Mouse (Mus musculus) testis, adult 10 weeks (tissue): ENCODE measurements around the gene Vps35. TPM values are rescaled to one million over a fixed set of nuclear protein-coding genes. Genes with fewer than 3 reads are reported as not detected.

Experiments used
- polyA plus RNA-seq: library from polyadenylated mRNA; stranded (reverse); fragments of 350-450 nt; fragmentation: Illumina TruSeq; extraction: RNeasy Lipid Tissue Mini Kit (QIAGEN cat#74804); gene quantifications from one replicate; pipeline ENCODE4 v1.2.3, GENCODE M21; 2014; ENCODE audit warnings: low read depth, low replicate concordance

Gene Vps35
- polyA plus RNA-seq, result 247 TPM

DNA sequence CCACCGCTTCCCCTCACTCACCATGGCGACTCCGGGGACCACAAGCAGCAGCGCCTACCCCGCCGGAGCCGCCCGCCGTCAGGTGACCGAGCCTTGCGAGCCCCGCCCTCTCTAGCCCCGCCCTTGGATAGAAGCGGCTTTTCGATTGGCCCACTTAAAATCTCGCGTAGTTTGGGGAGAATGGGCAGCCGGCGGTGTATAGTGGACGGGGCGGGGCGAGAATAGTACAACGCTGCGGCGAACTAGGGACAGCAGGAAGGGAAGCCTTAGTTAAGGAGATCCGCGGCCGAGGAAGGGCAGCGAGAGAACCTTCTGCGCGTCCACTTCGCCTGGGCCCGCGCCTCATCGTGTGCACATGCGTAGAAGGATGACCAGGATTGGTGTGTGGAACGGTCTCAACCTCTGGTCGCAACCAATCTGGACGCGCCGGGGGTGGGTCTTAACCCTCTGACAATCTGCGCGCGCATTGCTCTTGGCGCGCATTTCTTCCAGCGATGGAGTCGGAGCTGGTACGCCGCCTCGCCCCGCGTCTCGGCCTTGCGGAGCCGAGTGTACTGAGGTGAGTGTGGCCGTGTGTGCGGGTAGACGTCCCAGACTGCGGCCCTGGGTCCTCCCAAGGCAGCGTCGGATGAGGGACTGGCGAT, at the start of gene Vps35, which contains the start of gene Orc6:
TSS of gene Vps35 (minus strand) at position 369 of the 644 bp plus-strand sequence.
TSS of gene Orc6 (plus strand) at position 199 of the 644 bp plus-strand sequence.

DNA sequence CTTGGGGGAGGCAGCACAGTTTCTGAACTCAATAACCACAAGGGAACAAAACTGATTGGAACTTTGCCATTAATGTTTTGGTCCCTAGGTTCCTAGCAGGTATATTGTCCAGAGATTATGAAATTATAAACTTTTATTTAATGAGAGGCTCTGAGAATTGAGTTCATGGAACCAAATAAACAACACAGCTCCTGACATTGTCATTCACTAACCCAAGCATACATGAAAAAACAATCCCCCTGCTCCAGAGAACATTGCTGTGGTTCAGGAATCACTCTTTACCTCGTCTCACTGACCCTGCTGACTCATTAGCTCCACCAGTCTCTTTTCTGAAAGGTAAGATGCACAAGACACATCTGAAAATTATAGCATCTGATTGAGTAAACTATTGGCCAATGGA, 73.9 kb downstream of the Vps35 start, which contains the start of gene Olfr371:
TSS of gene Olfr371 (plus strand) at position 301 of the 400 bp plus-strand sequence.

Other genes starting within 250 kb of the Vps35 start
- gene Fbxw9, start 239.7 kb downstream of the Vps35 start, polyA plus RNA-seq, result 5.7 TPM
- not detected for gene Gm5741, start 231.8 kb downstream of the Vps35 start, polyA plus RNA-seq
- 12.3 TPM for gene Dhps, start 228.0 kb downstream of the Vps35 start, polyA plus RNA-seq
- gene Wdr83os, start 219.1 kb downstream of the Vps35 start, polyA plus RNA-seq, result 2.9 TPM
- gene Wdr83, start 218.5 kb downstream of the Vps35 start, polyA plus RNA-seq, result 1.3 TPM
- gene Man2b1, start 216.5 kb downstream of the Vps35 start, polyA plus RNA-seq, result 3.9 TPM
- 0.83 TPM for gene Zfp791, start 176.7 kb downstream of the Vps35 start, polyA plus RNA-seq
- gene Cks1brt, start 147.9 kb downstream of the Vps35 start, polyA plus RNA-seq, result not detected
- gene Olfr371, start 73.8 kb downstream of the Vps35 start, polyA plus RNA-seq, result 0.67 TPM
- gene Orc6, start 170 bp downstream of the Vps35 start, polyA plus RNA-seq, result 50.5 TPM
- 1.1 TPM for gene Mylk3, start 86.5 kb upstream of the Vps35 start, polyA plus RNA-seq
- 60.8 TPM for gene 4921524J17Rik, start 133.0 kb upstream of the Vps35 start, polyA plus RNA-seq
- gene Gpt2, start 192.8 kb upstream of the Vps35 start, polyA plus RNA-seq, result 22.2 TPM